Mouse (Mus musculus) CH12F3 (cell line): Measurements from ENCODE around the gene Tmem95.

ENCODE experiments used
- in situ Hi-C: fragments of 300-500 bp; cut with MboI; formaldehyde crosslinking; loops from 2 replicates; pipeline ENCODE4 v1.14.3; 2020; ENCODE audit warnings: low sequenced_read_pairs

Gene Tmem95

GRCm38 (mm10) chr11:69849128-69849527 is 28.7 kb downstream of the Tmem95 start:
- in situ Hi-C loops = no loop called here

- in situ Hi-C loops = no loop called here
Measured at GRCm38 (mm10) chr11:69848021-69848420, 29.8 kb downstream of the Tmem95 start.

GRCm38 (mm10) chr11:69846738-69847688 is 30.8 kb downstream of the Tmem95 start:
- in situ Hi-C loops = no loop called here

GRCm38 (mm10) chr11:69846198-69846680 is 31.6 kb downstream of the Tmem95 start, which contains the start of gene Plscr3:
TSS of gene Plscr3 (plus strand) at chr11:69846376.
- in situ Hi-C loops = no loop called here

GRCm38 (mm10) chr11:69838714-69839104 is 39.1 kb downstream of the Tmem95 start:
- in situ Hi-C loops = no loop called here

- in situ Hi-C loops = no loop called here
Measured at GRCm38 (mm10) chr11:69837952-69838713, 39.7 kb downstream of the Tmem95 start, which contains the start of gene Tmem256. TSS of gene Tmem256 (plus strand) at chr11:69838514.

- in situ Hi-C loops = no loop called here
Measured at GRCm38 (mm10) chr11:69837604-69837951, 40.2 kb downstream of the Tmem95 start, which contains the start of gene Nlgn2. TSS of gene Nlgn2 (minus strand) at chr11:69837784.

- in situ Hi-C loops = no loop called here
Measured at GRCm38 (mm10) chr11:69836703-69837576, 40.9 kb downstream of the Tmem95 start.

- in situ Hi-C loops = no loop called here
Measured at GRCm38 (mm10) chr11:69835966-69836335, 41.9 kb downstream of the Tmem95 start.

GRCm38 (mm10) chr11:69835326-69835965 is 42.4 kb downstream of the Tmem95 start:
- in situ Hi-C loops = no loop called here

- in situ Hi-C loops = no loop called here
Measured at GRCm38 (mm10) chr11:69834001-69834549, 43.7 kb downstream of the Tmem95 start.

- in situ Hi-C loops = no loop called here
Measured at GRCm38 (mm10) chr11:69833554-69833953, 44.3 kb downstream of the Tmem95 start.

GRCm38 (mm10) chr11:69828832-69829231 is 49.0 kb downstream of the Tmem95 start:
- in situ Hi-C loops = no loop called here
